Mouse (Mus musculus): ENCODE measurements around the gene Veph1. TPM values are rescaled to one million over a fixed set of nuclear protein-coding genes. Genes with fewer than 3 reads are reported as not detected.

Veph1 gene
- total RNA-seq, 1 experiment from 2014 or later, result not detected

- ATAC-seq (replicated peaks; ENCODE audit: insufficient number of reproducible peaks, low FRiP score, low TSS enrichment, poor library complexity, severe bottlenecking), result no peak
Observed at GRCm38 (mm10) chr3:66131264-66131950, 165.2 kb downstream of the Veph1 start.

GRCm38 (mm10) chr3:66129689-66130088 is 166.9 kb downstream of the Veph1 start:
- no peak for ATAC-seq (replicated peaks; ENCODE audit: insufficient number of reproducible peaks, low FRiP score, low TSS enrichment, poor library complexity, severe bottlenecking)

DNA sequence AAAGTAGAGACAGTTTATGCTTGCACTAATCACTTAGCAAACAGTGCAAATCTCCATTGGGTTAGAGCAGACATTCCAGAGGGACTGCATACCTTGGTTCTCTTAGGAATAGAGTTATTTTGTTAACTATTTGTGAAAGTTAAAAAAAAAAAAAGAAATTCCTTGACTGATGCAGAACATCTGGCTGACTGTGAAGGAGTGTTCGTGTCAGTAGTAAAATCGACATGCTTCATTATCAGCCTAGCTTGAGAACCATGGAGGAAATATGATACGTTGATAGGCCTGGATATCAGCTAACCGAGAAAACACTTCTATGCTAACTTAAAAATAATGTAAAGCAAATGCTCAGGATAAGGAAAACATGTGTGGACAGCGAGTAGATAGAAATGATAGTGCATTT is 191.1 kb downstream of the Veph1 start:
- ATAC-seq (replicated peaks; ENCODE audit: insufficient number of reproducible peaks, low FRiP score, low TSS enrichment, poor library complexity, severe bottlenecking), result no peak

DNA sequence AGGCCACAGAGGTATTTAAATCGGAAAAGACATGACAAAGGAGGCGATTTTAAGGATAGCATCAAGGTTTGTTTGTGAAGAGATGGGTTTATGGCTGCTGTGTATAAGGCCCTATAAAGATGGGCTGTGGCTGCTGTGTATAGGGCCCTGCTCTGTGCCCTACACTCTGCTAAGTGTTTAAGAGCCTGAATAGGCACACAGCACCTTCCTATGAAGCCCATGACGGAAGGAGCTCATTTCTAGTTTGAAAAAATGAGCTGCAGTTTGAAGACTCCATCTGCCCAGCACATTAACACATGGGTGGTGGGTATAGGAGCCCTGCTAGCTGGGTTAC is 194.1 kb downstream of the Veph1 start:
- ATAC-seq (replicated peaks; ENCODE audit: insufficient number of reproducible peaks, low FRiP score, low TSS enrichment, poor library complexity, severe bottlenecking), result no peak

DNA sequence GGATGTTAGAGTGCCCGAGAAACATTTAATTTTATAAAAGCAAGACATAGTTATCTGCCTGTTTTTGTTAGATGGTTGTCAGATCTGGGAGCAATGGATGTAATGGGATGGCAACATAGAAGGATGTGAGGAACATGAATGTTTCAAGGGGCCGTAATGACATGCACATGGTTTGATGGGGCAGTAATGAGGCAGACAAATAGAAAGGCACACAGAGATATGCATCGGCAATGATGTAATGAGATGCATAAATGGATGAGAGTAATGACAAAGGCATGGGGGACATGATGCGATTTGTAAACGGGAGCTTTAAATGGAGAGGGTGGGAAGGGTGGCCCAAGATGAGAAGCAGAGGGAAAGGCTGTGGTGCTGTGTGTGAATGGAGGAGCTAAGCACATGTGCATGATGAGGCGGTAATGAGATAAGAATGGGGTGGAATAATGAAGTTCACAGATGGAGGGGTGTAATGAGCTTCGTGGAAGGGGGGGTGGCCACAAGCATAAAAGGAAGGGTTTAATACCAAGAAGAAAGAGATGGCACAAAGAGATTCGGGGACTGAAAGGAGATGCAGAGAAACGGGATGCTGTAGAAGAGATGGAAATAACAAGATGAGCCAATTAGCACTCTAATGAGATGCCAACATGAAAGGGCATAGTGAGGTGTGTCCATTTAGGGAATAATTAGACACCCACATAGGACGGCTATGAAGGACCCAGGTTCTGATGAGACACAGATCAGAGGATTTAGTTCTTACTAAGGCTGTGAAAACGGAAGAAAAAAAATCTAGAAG is 194.6 kb downstream of the Veph1 start:
- ATAC-seq (replicated peaks; ENCODE audit: insufficient number of reproducible peaks, low FRiP score, low TSS enrichment, poor library complexity, severe bottlenecking), result no peak

DNA sequence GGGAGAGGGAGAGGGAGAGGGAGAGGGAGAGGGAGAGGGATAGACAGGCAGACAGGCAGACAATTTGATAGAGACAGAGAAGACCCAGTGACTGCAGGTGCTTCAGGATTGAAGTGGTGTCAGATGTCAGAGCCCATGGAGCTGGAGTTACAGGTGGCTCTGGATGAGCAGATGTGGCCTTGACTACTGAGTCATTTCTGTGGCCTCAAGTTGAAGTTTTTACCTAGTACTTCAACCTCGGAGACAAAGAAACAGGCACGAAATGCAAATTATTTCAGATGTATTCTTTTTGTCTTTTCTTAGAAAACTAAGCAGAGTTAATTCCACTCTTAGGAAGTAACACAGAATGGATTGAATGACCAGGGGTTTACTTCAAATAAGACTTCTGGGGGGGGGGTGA is 195.6 kb downstream of the Veph1 start:
- ATAC-seq (replicated peaks; ENCODE audit: insufficient number of reproducible peaks, low FRiP score, low TSS enrichment, poor library complexity, severe bottlenecking), result no peak

GRCm38 (mm10) chr3:66091746-66092145 is 204.9 kb downstream of the Veph1 start:
- no peak for ATAC-seq (replicated peaks; ENCODE audit: insufficient number of reproducible peaks, low FRiP score, low TSS enrichment, poor library complexity, severe bottlenecking)

DNA sequence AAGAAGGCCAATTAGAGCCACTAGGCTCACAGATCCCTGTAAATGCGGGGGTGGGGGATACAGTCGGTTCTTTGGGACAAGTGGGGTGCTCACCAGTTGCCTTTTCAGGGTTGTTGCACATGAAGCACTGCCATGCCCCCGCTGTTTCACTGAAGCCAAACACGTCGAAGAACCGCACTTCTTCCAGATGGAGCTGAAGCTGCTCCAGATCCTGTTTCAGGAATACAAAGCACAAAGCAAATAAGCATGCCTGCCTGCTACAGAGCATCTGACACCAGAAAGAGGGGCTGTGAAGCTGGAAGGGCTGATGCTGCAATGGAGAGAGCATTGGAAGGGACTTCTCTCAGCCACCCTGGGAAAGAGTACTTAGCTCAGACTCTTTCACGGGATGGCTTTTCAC is 209.0 kb downstream of the Veph1 start:
- ATAC-seq (replicated peaks; ENCODE audit: insufficient number of reproducible peaks, low FRiP score, low TSS enrichment, poor library complexity, severe bottlenecking), result no peak

DNA sequence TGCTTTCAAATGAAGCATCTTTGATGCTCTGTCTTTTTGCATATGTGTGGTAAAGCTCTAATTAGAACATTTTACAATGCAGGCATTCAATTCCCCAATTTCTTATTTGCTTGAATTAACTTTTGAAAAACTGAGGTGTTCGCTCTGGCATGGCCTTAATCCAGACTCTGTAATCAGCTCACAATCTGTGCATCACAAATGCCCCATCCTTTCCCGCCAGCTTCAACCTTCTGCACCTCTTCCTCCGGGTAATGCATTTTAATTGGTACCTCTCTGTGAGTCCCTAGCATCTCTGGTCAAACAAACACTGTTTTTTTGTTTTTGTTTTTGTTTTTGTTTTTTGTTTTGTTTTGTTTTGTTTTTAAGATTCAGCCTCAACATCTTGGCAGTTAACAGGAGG is 212.8 kb downstream of the Veph1 start:
- ATAC-seq (replicated peaks; ENCODE audit: insufficient number of reproducible peaks, low FRiP score, low TSS enrichment, poor library complexity, severe bottlenecking), result no peak

GRCm38 (mm10) chr3:66083407-66083806 is 213.2 kb downstream of the Veph1 start:
- no peak for ATAC-seq (replicated peaks; ENCODE audit: insufficient number of reproducible peaks, low FRiP score, low TSS enrichment, poor library complexity, severe bottlenecking)

- ATAC-seq (replicated peaks; ENCODE audit: insufficient number of reproducible peaks, low FRiP score, low TSS enrichment, poor library complexity, severe bottlenecking), result no peak
Observed at GRCm38 (mm10) chr3:66082975-66083374, 213.7 kb downstream of the Veph1 start.

DNA sequence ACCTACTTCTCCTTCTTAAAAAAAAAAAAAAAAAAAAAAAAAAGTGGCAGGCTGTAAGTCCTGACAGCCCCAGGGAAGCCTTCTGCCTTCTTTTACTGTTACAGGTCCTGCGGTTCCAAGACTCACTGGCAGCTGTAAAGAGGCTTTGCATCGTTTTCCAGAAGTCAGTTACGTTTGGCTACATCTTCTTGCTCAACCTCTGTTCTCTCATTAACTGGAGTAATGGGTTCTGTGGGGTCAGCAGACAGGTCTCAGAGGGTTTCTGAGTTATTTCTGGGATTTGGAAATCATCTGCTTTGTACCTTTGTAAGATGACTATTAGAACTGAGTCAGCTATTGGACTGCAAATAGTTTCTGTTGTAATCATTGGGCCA is 215.3 kb downstream of the Veph1 start:
- ATAC-seq (replicated peaks; ENCODE audit: insufficient number of reproducible peaks, low FRiP score, low TSS enrichment, poor library complexity, severe bottlenecking), result no peak

- no peak for ATAC-seq (replicated peaks; ENCODE audit: insufficient number of reproducible peaks, low FRiP score, low TSS enrichment, poor library complexity, severe bottlenecking)
Observed at GRCm38 (mm10) chr3:66080631-66081362, 215.8 kb downstream of the Veph1 start.

DNA sequence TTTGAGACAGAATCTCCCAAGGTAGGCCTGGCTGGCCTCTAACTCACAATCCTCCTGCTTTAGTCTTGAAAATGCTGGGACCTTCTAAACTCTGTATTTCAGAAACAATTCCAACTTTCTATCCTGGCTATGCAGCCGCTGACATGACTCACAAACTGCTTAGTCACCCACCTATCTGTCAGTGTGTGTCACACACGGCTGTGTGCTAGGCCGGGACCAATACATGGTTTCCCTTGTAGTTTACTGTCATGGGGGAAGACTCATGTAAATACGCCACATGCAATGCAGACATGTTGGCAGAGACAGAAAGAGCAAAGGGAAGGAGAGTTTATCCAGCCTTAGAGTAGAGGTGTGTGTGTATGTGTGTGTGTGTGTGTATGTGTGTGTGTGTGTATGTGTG is 216.8 kb downstream of the Veph1 start:
- ATAC-seq (replicated peaks; ENCODE audit: insufficient number of reproducible peaks, low FRiP score, low TSS enrichment, poor library complexity, severe bottlenecking), result no peak

GRCm38 (mm10) chr3:66078898-66079537 is 217.6 kb downstream of the Veph1 start:
- ATAC-seq (replicated peaks; ENCODE audit: insufficient number of reproducible peaks, low FRiP score, low TSS enrichment, poor library complexity, severe bottlenecking), result no peak

- no peak for ATAC-seq (replicated peaks; ENCODE audit: insufficient number of reproducible peaks, low FRiP score, low TSS enrichment, poor library complexity, severe bottlenecking)
Observed at GRCm38 (mm10) chr3:66078026-66078721, 218.5 kb downstream of the Veph1 start.

- ATAC-seq (replicated peaks; ENCODE audit: insufficient number of reproducible peaks, low FRiP score, low TSS enrichment, poor library complexity, severe bottlenecking), result no peak
Observed at GRCm38 (mm10) chr3:66070274-66070673, 226.4 kb downstream of the Veph1 start.

DNA sequence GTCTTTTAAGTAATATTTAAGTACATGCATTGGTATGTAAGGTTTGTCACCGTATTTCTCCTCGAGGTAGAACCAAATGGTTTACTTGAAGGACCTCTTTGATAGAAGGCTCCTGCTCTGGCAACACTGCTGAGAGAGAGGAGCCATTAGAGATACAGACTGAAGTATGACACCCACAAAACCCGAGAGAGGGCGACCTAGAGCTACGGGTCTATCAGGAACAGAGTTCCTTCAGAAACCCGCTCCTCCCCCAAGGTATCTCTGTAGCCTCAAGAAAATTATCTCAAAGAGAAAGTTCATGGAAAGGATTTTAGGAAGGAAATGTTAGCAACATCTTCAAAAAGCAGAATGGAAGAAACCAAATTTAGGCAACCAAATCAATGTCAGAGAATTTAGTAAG is 232.8 kb downstream of the Veph1 start:
- no peak for ATAC-seq (replicated peaks; ENCODE audit: insufficient number of reproducible peaks, low FRiP score, low TSS enrichment, poor library complexity, severe bottlenecking)

- ATAC-seq (replicated peaks; ENCODE audit: insufficient number of reproducible peaks, low FRiP score, low TSS enrichment, poor library complexity, severe bottlenecking), result no peak
Observed at GRCm38 (mm10) chr3:66056912-66057311, 239.7 kb downstream of the Veph1 start.
